Mouse (Mus musculus) frontal cortex, postnatal 10 days (tissue): ENCODE measurements around the gene Dnajb5.
"Not testable (repeated sequence)": the region's sequence is repeated elsewhere in the genome, so short reads cannot be mapped to it uniquely, and the experiment has no call there.

ENCODE experiments used
- DNase-seq, 2 experiments: peaks; one replicate each; pipeline ENCODE4 v3.0.0; 2022; ENCODE audit warnings: low spot score in 2 of 2, mixed read lengths in 1 of 2

Dnajb5 gene

DNA sequence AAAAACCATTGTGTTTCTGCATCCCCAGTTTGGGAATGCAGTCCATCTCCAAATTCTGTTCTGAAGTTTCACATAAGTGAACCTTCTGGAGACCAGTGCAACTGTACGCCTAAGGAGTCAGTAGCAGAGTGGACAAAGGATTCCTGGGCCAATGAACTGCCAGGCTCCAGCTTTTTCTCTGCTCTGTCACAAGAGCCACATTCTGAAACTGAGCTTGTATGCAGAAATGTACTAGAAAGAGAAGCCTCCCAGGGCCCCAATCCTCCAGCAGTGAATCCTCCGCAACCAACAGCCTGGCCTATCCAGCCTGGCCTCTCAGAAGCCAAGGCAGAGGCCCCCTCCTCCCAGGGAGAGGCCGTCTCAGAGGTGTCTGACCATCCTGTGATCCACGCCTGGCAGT lies 23.3 kb downstream of the Dnajb5 start:
- no peak for DNase-seq

DNA sequence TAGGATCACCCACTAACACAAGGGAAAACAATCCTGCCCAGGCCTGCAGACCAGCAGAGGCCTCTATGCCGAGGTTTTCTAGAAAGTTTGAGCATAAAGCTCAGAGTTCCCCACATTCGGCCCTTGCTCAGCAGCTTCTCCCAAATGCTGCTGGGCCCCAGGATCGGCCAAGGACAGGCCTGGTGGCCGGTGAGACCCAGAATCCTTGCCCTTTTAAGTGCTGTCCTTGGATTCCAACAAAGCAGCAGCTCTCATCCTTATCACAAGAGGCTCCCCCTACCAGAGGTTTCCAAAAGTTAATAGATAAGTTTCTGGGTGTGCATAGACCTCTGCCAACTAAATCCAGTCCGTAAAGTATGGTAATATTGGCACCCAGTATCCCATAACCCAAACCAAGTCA lies 24.3 kb downstream of the Dnajb5 start:
- no peak for DNase-seq

DNA sequence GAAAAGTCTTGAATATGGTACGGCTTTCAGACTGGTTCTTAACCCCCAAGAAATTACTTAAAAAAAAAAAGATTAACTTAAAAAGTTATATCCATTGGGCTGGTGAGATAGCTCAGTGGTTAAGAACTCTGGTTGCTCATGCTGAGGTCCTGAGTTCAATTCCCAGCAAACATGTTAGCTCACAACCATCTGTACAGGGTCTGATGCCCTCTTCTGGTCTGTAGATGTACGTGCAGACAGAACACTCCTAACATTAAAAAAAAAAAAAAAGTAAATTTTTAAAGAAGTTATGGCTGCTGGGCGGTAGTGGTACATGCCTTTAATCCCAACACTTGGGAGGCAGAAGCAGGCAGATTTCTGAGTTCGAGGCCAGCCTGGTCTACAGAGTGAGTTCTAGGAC lies 28.4 kb downstream of the Dnajb5 start:
- DNase-seq: no peak

DNA sequence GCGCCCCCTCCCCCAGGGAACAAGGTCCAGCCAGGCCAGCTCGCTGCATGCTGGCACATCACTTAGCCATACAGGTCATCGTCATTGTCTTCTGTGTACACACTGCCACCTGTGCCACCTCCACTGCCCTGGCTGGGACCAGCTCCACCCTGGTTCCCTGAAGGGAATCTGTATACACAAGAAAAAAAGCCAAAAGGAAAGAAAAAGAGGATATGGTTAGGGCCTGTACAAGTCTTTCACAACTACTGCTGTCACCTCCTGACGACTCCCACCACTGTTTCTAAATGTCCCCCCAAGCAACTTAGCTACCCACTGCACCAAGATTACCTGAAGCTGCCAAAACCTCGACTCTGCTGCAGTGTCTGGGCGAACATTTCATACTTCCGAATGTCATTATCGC lies 30.9 kb downstream of the Dnajb5 start:
- not testable (repeated sequence) for DNase-seq

DNA sequence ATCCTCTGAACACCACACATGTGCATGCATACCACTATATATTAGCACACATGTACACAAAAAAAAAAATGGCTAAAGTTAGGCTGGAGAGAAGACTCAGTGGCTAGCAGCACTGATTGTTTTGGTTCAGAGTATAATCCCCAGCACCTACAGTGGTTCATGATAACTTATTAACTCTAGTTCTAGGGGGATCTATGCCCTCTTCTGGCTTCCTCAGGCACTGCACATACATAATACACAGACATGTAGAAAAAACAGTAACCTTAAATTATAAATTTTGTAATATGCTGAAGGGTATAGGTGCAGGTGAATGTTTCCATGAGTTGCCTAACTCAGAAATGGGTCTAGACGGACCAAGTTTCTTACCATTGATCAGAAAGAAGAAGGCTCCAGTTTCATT lies 38.7 kb downstream of the Dnajb5 start:
- DNase-seq: no peak

DNA sequence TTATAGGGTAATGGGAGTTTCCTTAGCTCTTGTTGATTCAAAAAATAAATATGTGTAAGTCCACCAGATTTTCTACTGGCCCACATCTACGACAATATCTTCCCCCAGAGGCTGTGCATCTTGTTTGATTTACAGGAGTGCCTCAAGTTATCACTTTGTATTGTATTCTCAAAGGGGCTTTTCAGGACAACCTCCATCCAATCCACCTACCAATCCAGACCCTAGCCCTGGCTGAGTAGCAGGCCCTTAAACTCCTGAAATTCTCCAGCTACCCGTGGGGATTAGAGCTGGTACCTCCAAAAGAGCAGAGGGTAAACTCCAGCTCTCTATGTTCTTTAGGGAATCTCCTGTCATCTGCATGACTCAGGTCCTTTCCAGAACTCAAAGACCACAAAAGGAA lies 48.4 kb downstream of the Dnajb5 start:
- no peak for DNase-seq

DNA sequence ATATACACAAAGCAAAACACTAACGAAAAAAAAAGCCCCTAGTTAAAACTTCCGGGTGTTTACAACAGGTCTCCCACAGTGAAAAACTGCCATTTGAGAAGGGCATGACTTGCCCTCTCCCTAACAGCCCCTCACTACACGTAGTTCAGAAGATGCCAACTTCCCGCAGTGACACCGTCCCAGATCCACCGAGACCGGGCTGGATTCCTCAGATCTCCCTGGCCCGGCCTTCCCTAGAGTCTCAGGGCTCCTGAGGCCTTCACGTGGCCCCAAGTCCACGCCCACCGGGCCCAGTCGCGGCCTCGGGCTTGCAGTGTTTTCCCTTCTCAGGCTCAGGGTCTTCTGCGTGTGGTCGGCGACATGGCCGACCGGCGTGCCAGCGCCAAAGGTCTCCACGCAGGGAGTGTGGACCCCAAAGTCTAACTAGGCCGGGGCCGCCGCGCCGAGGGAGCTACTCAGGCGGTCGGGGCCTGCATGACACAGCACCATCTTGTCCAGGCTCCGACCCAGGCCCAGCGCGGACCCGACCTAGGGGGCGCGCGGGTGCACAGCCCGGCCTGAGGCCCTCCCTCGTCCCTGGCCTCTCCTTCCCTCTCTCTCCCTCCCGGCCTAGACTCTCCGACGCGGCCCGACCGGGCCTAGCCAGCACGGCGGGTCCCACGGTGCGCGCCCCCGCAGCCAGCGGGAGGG lies 50.0 kb downstream of the Dnajb5 start:
- DNase-seq: peak; percentile 67 to 73

DNA sequence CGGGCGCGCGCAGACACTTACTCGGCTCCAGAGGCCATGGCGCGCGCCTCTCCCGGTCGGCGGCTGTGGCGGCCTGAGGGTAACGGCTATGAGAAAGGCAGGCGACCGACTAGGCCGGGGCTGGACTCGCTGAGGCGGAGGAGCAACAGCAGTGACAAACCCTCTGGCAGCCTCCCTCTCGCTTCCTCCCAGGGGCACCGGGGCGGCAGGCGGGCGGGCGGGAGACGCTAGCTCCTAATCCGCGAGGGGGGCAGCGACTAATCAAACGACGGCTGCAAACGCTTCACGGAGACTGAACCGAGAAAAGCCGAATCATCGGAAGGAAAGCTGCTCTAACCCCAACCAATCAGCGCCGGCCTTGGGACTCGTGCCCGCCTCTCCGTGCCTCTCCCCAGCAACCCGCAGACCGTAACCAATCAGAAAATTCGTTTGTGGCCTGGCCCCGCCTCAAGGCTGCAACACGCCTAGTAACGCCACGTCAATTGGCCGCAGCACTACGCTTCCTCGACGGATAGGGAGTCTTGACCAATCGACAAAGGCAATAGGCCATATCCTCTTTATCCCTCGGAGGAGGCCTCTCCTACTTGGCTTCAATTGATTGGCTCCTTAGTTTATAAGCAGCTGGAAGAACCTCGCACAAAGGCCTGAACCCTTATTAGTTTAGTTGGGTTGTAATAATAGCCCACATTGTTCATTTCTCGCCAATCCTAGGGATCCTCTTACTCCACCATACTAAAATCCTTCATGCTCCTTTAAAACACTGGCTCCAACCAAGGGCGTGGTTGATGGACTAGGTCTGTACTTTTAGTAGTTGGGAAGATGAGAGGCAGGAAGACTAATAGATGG lies 50.8 kb downstream of the Dnajb5 start, which contains the start of gene Vcp:
Gene Vcp, minus strand, starts transcription at position 367 of the 846 bp plus-strand sequence.
- DNase-seq: peak; percentile 99

DNA sequence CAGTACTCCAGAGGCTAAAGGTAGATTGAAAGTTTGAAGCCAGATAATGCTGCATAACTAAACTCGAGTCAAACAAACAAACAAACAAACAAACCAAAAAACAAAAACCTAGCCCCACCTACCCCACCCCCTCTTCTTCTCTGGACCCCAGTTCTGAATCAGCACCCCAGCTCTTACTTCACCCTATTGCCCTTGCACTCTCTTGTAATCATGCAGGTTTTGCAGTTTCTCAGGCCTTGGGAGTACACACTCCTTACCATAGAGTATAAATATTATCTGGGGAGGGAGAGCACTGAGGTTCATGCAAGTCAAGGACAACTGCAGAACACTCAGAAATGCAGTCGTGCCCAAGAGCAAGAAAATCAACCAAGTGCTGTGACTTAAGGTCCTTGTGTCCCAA lies 51.7 kb downstream of the Dnajb5 start:
- no peak for DNase-seq

DNA sequence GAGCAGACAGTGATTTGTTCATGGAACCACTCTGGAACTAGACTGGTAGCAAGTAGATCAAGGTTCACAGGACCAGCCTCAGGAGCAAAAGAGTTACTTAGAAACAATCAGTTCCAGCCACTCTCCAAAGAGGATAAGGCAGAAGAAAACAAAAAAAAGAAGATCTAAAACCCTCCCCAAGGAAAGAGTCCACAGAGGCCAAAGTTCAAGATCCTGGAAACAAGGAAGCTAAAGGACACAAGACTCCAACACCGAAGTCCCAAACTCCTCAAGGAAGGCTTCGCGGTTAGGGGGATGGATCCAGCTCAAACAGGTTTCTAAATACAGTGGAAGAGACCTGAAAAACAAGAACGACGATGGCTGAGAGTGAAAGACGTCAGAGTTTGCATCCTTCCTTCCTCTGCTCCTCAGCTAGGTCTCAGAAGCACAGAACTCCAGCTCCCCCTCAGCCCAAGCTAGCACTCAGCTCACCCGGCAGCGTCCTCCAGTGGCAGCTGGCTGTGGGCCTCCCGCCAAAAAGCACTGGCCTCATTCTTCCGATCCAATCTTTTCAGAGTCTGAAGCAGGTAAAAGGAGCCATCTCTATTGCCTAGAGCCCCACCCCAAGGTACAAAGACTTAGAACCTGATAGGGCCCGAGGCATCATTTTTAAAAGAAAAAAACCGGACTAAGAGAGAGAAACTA lies 53.3 kb downstream of the Dnajb5 start:
- no peak for DNase-seq

DNA sequence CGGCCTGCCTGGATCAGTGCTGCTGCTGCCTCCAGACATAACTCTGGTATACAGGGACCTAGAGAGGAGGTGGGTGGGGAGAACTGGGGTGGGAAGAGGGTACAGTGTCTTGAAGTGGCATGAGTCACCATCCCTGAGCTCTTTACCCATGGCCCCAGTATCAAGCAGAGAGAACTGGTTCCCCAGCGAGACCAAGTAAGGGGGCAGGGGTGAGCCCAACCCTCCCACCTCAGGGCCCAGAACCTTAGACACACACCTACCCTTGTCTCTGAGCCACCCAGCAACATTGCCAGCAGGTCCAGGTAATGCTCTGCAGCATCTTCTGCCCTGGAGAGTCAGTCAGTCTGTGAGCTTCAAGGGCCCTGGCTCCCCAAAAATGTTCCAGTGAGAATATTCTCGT lies 55.3 kb downstream of the Dnajb5 start:
- no peak for DNase-seq

DNA sequence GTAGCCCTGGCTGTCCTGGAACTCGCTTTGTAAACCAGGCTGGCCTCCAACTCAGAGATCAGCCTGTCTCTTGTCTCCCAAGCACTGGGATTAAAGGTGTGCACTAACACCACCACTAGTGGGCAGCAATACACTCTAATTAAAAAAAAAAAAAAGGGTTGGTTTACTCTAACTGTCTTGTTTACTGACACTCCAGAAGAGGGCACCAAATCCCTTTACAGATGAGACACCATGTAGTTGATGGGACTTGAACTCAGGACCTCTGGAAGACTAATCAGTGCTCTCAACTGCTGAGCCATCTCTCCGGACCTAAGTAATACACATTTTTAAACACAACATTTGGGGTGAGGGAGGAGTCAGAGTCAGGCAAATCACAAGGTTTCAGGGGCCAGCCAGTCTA lies 56.2 kb downstream of the Dnajb5 start:
- no peak for DNase-seq
